Mouse (Mus musculus): ENCODE data around the gene Olfr961.

DNA sequence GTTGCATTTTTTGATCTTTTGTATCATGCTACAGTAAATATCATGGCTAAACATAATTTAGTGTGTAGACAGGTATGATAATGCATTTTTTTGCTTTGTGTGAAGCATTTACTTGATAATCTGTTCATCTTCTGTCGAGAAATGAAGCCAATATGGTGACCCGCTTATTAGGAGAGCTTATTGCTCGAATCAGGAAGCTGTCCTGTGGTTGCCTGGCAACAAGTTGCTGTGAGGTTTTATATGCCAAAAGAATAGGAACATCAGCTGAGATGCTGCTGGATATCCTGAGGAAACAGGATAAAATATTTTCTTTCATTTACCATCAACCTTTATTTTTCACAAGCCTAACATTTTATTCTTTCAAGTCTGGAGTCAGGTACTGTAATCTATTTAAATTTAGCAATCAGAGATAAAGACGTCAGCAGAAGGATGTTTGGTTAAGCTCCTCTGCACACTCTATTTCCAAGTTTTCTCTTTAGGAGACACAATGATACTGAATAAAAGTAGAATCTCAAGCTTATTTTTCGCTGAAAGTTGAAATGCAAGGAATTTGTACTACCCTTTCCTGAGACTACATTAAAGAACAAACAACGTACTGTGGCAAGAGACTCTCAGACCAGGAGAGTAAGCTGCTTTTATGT is 10.0 kb downstream of the Olfr961 start:
- no peak for TF ChIP-seq CTCF (IDR thresholded peaks at IDR 0.05; ENCODE audit: low read depth)
- no peak for TF ChIP-seq EP300 (IDR thresholded peaks at IDR 0.05; ENCODE audit: low read depth)
